Mouse (Mus musculus) megakaryocyte progenitor cell, adult 5-6 weeks (primary cell): ENCODE measurements around the gene Krt23. TPM values are rescaled to one million over a fixed set of nuclear protein-coding genes. Genes with fewer than 3 reads are reported as not detected.

Experiments
- ATAC-seq: replicated peaks from 2 replicates; pipeline ENCODE4 v1.8.0; 2016; ENCODE audit warnings: mild to moderate bottlenecking, moderate TSS enrichment, inconsistent platforms; ENCODE audit not compliant: poor library complexity
- total RNA-seq, 2 experiments: library from RNA; stranded (forward) in 1 of 2; stranded (reverse) in 1 of 2; fragments of 157-497, 149-512 nt in 1 of 2; fragments of 200-1000 nt in 1 of 2; gene quantifications; 2 replicates each; pipeline versions ENCODE4 v1.2.3 to v1.2.4; 2015 to 2017

Krt23 gene
- total RNA-seq (2015) (not detected in 2 replicates), total RNA-seq (2017) (not detected in 2 replicates)

DNA sequence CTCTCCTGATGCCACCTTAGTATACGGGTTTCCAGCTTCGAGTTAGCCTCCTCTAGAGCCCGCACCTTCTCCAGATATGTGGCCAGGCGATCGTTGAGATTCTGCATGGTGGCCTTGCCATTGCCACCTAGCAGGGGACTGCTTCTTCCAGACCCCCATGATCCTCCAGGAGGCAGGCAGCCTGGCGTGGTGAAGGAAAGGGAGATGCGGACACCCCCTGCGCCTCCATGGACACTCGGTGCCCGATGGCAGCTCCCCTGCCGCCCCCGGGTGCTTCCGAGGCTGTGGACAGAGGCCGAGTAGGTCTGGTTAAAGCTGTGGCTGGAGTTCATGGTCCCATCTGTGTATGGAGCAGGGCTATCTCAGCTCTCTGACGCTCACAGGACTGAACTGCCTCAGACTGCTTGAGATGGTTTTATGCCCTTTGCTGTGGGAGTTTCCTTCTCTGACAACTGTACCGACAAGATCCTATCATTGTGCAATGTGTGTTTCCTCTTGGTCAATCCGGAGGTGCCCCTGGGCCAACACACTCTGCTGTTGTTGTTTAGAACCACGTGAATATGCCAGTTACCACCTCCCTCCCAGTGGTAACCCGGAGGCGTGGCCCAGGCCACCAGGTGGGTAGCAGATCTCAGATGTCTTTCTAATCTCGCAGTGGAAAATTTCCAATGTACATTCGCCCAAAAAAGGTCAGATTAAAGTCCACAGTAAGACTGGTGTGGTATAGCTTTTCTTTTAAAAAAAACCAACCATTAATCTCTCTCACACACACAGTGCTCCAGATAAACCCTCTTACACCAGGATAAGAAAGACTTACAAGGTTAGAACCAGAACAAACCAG, at the start of gene Krt23:
Gene Krt23, minus strand, starts transcription at position 405 of the 841 bp plus-strand sequence.
- no peak for ATAC-seq

DNA sequence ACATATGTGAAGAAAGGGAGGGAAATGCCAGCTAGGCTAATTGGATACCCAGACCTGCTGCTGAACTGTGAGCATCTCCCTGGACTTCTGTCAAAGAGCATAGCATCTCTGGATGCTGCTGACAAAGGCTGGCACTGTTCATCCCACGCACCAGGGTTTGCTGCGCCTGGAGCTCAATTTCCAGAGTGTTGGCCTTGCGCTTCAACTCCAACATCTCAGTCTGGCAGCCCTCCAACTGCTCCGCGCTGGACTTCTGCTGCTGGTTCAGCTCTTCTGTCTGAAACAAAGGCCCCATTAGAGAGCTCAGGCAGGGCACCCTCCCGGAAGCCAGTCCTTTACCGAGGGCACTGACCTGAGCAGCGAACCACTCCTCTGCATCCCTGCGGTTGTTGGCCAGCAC, 46.8 kb upstream of the Krt23 start:
- no peak for ATAC-seq

DNA sequence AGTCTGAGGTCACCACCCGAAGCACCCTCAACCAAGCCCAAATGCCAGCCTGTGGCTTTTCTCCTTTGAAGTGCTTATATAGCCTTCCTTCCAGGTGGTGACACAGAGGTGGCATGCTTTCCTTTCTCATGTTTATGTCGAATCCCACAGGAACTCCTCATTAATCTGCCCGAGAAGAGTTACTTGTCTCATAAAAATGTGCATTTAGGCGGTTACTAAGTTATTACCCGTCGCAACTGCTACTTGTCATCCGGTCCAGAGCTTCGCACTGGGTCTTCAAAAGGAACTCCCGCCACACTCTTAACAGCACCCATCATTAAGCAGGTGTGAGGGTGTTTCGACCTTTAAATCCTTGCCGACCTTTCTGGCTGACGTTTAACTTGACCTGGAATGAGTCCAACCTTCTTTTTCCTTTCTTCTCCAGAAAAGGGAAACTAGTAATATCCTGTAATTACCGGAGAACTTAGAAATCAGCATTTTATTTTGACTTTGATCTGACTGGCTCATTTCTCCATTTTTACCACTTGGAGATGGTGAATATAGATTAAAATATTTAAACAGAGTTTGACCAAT, 28.4 kb upstream of the Krt23 start, which contains the start of gene Krt39:
Gene Krt39, minus strand, starts transcription at position 51 of the 573 bp plus-strand sequence.
- no peak for ATAC-seq

DNA sequence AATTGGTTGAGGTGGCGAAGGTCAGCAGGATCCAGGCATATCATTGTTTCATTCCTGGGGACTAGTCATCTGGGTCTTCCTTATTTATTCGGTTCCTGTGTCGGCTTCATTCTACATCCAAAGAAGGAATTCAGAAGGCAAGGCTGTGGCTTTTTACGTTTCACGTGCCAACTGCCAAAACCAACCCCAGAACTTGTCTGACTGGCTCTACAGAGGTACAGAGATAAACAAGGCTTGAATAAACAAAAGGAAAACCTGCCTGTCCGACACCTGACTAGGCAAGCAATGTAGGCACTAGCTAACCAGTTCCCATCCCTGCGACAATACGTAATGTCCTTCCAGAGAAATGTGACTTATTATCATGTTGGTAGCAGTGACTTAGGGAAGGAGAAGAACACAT, 21.2 kb upstream of the Krt23 start:
- ATAC-seq: no peak

DNA sequence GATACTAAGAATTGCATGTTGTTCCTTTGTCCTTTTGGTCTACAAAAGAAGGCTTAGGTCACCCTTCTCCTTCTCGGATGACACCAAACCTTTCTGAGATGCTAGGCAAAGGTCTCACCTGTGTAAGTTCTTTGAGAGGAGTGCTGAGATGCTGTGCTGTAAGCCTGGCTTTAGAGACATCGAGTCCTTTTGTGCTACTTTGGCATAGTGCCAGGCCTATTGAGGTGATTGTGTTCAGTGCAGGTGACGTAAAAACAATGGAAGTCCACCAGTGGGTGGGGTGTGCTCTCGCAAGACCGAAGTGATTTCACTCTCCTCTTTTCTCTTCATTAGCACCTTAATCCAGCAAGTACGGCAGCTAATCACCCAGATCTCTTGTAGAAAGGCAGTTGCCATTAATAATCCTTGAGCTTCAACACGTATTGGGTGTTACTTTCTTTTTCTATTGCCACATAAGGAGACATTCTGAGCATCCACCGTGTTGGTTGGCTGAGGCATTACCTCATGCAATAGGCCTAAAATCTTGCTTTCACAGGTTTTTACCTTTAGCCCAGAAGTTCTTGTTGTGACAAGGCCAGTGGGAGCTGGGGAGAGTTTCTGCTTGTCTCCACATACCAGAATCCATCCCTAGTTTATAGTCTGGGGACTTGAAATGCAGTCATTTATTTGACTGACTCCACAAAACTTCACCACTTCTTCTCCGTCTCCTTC, 7.3 kb upstream of the Krt23 start:
- no peak for ATAC-seq

DNA sequence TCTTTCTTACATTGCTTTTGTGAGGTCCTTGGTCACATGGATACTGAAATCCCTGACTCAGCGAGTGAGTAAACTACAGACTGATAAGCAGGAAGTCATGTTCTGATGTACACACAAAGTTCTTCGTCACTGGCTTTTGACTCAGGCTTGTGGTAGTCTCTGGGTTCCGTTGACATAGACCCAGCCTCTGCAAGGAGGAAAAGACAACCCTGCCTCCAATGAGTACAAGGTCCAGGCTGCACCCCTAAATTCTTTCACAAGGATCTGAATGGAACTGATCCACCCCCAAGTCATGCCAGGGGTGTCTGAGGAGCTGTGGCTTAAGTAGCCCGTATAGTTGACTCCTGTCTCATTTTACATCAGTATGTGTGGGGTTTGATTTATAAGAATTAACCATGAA, 3.5 kb upstream of the Krt23 start:
- no peak for ATAC-seq

DNA sequence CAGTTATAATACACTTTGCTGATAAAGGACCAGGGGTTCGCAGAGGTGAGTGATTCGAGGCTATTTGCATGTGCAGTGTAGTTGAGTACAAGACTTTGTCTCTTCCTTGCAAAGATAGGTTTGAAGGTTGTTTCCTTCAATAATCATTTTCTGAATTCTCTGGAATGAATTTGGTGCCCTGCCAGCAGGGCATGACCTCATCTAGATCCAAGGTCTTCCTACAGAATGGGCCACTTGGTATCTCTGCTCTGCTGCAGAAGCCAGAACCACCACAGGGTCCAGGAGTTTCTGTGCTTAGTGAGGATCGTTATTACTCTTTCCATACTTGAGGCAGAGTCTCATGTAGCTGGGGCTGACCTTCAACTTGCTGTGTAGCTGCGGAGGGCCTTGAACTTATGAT, 1.8 kb upstream of the Krt23 start:
- no peak for ATAC-seq

DNA sequence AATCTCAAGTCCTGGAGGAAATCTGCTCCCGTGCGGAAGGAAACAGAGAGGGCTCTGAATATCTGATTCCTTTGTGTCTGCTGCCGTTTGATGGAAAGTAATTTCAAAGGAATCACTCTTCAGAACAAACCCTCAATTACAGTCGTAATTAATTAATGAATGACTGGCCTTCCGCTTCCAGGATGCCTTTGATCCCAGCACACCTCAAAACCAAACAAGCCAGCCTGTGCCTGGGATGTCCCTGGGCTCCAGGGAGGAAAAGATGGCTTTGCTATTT, 575 bp upstream of the Krt23 start:
- no peak for ATAC-seq

DNA sequence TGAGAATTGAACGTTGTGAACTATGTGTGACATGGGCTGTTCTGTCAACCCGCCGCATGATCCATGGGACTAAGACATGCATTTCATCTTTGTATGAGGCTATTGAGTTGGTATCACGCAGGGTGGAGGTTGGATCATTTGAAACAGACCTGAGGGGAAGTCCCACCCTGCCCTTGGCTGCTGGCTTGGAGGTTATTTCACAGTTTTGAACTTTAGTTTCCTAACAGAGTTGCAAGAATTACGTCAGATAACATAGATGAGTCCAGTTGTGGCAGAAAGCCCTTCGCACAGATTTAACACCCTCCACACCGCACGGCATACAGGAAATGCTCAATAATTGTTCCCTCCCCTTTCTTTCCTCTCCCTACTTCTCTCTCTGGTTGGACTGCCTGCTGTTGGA, 1.9 kb downstream of the Krt23 start:
- ATAC-seq: no peak

DNA sequence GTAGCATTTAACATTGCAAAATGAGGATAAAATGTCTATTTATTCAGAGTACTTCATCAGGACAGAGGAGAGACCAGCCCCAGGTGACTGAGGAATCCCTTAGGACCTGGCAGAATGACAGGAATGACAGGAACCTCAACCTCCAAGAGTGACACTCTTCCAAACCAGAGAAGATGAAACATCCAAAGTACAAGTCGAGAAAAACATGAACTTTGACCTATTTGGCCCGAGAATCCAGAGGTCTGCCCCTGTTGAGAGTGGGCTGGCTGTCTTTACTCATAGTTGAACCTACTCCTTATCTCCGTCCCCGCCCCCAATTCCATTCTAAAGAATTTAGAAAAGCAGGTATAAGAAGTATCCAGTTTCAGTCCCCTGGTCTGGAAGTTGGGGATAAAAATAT, 2.3 kb downstream of the Krt23 start:
- ATAC-seq: no peak

DNA sequence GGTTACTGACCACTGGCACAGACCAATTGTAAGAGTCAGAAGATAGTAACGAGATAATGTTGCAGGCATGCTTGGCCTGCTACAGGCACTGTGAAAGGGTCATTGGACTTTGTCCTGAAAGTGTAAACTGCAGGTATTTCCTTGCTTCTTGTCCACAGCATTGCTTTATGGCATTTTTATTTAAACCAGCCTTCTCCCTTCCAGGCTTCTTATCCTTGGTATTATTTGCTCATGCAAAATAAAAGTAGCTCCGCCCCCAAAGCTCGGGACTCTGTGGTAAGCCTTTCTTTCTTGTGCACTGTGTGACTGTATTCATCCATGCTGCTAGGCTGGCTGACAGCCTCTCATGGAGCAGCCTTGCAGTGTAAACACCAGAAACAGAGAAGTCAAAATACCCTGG, 3.7 kb downstream of the Krt23 start:
- ATAC-seq: no peak

DNA sequence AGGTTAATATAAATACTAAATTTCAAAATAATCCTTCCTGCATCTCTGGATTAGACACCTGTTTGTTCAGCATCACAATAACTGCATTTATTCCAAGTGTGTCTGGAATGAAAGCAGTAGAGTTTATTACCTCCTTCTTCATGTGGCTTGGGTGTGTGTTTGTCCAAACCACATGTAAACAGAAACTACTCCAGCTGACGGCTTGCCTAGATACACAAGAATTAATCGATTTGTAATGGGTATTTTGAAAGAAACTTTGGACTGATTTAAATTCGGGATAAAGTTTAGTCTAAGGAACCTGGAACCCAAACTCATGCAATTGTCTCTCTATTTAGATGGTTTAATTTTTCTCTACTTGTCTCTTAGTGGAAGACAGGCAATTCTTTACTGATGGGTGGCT, 18.0 kb downstream of the Krt23 start:
- ATAC-seq: no peak

DNA sequence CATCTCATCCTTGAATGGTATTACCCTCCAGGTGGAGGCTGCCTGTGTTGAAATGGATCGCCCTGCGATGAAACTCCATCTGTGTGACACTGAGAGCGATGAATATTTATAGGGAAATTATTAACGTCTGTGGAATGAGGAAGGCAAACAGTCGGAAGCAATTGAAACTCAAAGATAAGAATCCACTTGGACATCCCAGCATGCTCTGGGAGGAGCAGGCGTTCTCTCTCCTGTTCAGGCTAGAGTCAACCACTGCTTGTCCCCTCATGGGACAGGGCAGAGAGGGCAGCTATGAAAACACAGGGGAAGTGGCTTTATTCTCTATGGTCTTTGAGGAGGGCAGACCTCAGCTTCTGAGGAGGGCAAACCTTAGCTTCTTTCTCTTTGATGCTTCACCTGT, 19.5 kb downstream of the Krt23 start:
- ATAC-seq: no peak

DNA sequence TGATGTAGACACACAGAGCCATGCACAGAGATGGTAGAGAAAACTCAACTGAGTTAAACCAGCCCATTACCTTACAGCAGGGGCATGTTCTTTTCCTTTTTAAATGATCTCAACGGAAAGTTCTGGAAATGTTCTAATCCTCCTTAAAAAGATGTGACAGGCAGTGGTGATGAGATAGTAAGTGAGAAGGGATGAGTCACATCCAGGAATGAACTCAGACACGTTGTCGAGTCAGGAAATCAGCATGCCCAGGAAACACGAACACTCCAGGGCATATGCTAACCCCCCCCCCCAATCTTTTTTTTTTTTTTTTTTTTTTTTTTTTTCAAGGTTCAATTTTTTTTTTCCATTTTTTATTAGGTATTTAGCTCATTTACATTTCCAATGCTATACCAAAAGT, 20.5 kb downstream of the Krt23 start:
- no peak for ATAC-seq

DNA sequence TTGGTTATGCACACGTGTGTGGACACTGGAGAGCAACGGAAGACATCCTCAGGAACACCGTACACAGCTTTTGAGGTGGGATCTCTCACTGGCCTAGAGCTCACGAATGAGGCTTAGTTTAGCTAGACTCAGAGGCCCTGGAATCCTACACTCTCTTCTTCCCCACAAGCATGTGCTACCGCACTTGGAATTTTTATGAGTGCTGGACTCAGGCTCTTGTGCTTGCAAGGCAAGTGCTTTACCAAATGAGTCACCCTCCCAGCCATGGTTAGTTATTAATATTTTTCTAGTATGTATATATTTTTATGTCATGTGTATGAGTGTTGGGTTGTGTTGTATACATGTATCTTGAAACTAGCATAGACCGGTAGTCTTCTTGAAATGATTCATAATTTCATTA, 21.0 kb downstream of the Krt23 start:
- ATAC-seq: no peak

DNA sequence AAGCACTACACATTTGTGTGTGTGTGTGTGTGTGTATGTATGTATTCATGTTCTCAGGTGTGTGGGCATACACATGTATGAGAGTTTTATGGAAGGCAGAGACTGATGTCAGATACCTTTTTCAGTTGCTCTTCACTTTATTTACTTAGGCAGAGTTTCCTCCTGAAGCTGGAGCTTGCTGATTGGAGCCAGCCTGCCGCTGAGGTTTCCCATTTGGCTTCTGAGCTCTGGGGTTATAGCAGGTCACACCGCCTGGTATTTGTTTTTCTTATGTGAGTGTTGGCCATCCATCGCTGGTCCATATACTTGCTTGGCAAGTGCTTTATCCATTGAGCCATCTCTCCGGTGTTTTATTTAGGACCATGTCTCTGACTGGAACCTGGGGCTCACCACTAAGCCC, 23.7 kb downstream of the Krt23 start:
- no peak for ATAC-seq

DNA sequence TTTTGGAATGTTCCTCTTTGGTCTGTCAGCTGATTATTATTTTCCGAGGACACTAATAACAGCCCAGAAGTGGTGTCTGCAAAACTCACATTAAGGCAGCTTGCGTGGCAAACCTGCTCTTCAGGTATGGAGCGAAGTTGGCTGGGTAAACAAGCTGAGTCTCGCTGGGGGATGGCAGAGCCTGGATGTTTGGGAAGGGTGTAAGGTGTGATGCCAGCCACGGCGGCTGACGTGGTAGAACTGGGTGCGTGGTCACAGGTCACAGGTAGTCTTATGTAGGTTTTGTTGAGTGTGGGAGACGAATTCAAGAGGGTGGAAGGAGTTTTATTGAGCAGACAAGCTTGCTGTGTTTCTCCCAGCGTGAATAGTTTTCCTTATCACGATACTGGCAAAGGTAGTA, 24.4 kb downstream of the Krt23 start:
- ATAC-seq: no peak

DNA sequence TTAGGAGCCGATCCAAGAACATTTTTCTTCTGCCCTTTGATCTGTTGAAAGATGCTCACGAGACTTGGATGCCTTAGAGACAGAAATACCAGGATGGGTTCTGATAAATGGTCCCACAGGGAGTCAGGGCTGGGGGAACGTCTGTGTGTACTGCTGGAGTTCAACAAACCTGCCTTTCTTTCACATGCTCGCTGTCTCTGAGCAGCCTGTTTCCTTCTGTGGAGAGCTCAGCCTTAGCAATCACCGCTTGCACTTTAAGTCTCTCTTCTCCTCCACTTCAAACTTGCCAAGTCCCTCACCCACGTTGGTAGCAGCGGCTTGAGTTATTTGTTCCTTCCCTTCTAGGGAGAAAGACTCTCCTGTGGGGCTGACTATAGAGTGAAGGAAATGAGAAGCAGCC, 26.6 kb downstream of the Krt23 start:
- ATAC-seq: no peak

DNA sequence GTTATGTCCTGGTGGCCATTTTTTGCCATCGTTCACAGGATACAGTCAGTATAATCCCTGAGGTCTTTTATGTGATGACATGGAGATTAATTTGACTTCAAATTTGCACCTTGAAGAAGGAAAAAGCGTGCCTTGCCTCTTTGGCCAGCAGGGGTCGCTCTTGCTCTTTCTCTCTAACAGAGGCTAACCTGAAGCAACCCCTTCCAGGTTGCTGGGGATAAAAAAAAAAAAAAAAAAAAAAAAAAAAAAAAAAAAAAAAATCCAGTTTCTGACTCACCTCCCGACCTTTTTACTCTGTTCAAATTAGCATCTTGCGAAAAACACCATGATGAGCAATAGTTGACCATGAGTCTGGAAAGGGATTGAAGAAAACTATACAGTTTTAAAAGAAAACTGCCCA, 28.1 kb downstream of the Krt23 start:
- ATAC-seq: peak; percentile 88

DNA sequence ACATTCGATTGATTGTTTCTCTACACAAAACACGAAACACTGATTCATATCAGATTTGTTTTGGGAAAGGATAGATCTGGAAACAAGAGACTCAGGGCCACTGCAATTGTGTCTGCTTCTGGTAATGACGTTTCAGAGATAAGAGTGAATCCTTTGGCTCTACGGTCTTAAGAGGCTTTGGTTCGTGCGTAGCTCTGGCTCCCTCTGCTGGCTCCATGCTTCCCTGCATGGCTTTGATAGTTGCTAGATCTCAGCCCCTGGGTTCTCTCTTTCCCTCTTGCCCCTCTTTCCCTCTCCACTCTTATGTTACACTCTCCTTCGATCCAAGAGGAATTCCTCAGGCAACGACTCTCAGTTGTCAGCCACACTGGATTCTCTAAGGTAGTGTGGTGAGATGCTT, 29.8 kb downstream of the Krt23 start:
- peak; percentile 89 for ATAC-seq

DNA sequence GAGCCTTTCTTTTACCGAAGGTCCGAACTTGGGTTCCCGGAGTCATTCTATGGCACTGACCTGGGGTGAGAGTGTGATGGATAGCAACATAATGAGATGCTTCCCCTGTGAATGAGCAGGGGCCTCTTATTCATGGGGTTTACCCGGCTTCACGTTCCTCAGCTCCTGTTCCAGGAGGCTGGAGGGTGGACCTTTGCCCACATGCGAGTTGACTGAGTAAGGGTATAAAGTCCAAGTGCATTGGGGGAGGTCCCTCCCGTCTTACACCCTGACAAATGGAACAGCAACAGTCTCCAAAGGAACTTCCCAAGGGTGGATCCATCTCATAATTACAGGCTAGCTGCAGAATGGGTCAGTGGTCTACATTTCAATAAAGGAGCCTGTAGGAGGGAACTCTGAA, 31.2 kb downstream of the Krt23 start:
- no peak for ATAC-seq

DNA sequence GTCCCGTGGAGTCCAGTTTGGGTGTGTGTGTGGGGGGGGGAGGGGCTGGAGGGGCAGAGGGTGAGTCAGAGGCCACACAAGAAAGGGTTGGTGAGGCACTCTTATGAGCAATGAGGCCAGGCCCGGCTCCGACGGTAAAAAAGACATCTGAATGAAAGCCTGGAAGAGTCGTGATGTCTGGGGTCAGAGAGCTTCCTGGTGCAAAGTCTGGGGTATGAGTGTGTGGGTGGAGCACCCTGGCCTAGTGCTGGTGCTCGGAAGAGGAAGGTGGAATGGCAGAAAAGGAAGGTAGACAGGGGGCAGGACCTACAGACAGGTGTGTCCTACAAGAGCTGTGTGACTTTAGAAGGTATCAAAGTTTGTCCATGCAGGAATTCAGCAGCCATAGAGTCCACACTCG, 34.0 kb downstream of the Krt23 start:
- ATAC-seq: no peak
